Mouse (Mus musculus): ENCODE data around the gene Sv2b. TPM values are rescaled to one million over a fixed set of nuclear protein-coding genes. Genes with fewer than 3 reads are reported as not detected.
A peak's percentile ranks its signal among the peaks of the same experiment; 100 is the strongest.

Sv2b gene
- polyA plus RNA-seq, 1 experiment: 0.08 TPM

DNA sequence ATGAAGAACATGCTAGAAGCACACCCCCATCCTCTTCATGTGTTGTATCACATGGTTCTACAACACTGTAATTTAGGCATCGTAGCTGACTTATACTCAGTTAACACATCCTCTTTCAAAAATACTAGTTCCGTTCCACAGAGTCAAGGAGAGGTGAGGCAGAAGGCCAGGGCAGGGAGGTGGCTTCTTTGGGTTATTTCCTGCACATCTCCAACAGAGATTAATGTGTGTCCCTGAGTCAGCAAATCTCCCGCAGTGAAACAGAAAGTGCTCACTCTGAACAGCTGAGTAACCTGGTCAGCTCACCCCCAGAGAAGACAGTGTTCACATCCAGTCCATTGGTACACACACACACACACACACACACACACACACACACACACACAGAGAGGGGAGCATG, 118.9 kb downstream of the Sv2b start:
- Histone ChIP-seq H3K4me3 (replicated peaks; ENCODE audit: extremely low read depth, low read depth, low read length) (no peak overlapping the region), H3K4me1 (ENCODE audit: control insufficient read depth, insufficient read depth, low read length) (no peaks in the 10 kb centered on the region)
- WGBS: 57% methylated on average over 3 of the region's 3 CpGs
- DNase-seq: no peak
- no peak for TF ChIP-seq POLR2A (IDR thresholded peaks at IDR 0.05; ENCODE audit: borderline replicate concordance, extremely low read depth, low read depth, low read length)
- TF ChIP-seq CTCF (IDR thresholded peaks at IDR 0.05; ENCODE audit: insufficient read depth, low read length): no peak

GRCm38 (mm10) chr7:75175042-75175441, 134.0 kb downstream of the Sv2b start:
- no peak for DNase-seq
- 84% methylated on average over 3 of the region's 3 CpGs for WGBS
- no peak for TF ChIP-seq POLR2A (IDR thresholded peaks at IDR 0.05; ENCODE audit: borderline replicate concordance, extremely low read depth, low read depth, low read length)
- no peak for TF ChIP-seq CTCF (IDR thresholded peaks at IDR 0.05; ENCODE audit: insufficient read depth, low read length)
- Histone ChIP-seq H3K4me3 (replicated peaks; ENCODE audit: extremely low read depth, low read depth, low read length) (no peak overlapping the region), H3K4me1 (ENCODE audit: control insufficient read depth, insufficient read depth, low read length) (no peaks in the 10 kb centered on the region)

DNA sequence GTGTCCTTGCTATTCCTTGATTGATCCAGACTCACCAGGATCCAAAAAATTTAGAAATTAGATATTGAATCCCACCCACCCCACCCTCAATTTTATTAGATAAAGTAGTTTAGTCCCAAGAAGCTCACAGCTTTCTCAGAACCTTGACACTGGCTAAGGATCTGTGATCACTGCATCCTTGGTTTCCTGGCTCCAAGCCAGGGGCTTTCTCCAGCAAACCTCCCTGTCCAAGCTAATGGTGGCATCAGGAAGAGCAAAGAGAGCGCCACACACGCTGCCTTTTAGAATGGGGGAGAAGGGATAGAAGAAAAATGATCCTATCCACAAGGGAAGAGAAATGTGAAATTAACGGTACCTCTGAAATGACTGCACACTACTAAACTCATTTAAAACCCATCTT, 141.6 kb downstream of the Sv2b start:
- no peak for TF ChIP-seq CTCF (IDR thresholded peaks at IDR 0.05; ENCODE audit: insufficient read depth, low read length)
- TF ChIP-seq POLR2A (IDR thresholded peaks at IDR 0.05; ENCODE audit: borderline replicate concordance, extremely low read depth, low read depth, low read length): no peak
- whole genome bisulfite sequencing: 74% methylated on average over 3 of the region's 3 CpGs
- H3K4me3 ChIP-seq (replicated peaks; ENCODE audit: extremely low read depth, low read depth, low read length): no peak overlapping the region

GRCm38 (mm10) chr7:75147174-75147573, 161.9 kb downstream of the Sv2b start:
- 69% methylated on average over 1 of the region's 1 CpGs for WGBS
- DNase-seq: no peak
- Histone ChIP-seq H3K4me1 (ENCODE audit: control insufficient read depth, insufficient read depth, low read length) (no peaks in the 10 kb centered on the region), H3K4me3 (replicated peaks; ENCODE audit: extremely low read depth, low read depth, low read length) (no peak overlapping the region)
- TF ChIP-seq POLR2A (IDR thresholded peaks at IDR 0.05; ENCODE audit: borderline replicate concordance, extremely low read depth, low read depth, low read length) (no peak), CTCF (IDR thresholded peaks at IDR 0.05; ENCODE audit: insufficient read depth, low read length) (no peak)

More for the DNA sequence above, 141.6 kb downstream of the Sv2b start:
- no peak for DNase-seq
- no peaks in the 10 kb centered on the region for H3K4me1 ChIP-seq (ENCODE audit: control insufficient read depth, insufficient read depth, low read length)

- H3K4me3 ChIP-seq (replicated peaks; ENCODE audit: extremely low read depth, low read depth, low read length): no peak overlapping the region
- TF ChIP-seq CTCF (IDR thresholded peaks at IDR 0.05; ENCODE audit: insufficient read depth, low read length) (no peak), POLR2A (IDR thresholded peaks at IDR 0.05; ENCODE audit: borderline replicate concordance, extremely low read depth, low read depth, low read length) (no peak)
Observed at GRCm38 (mm10) chr7:75142800-75143199, 166.3 kb downstream of the Sv2b start.

DNA sequence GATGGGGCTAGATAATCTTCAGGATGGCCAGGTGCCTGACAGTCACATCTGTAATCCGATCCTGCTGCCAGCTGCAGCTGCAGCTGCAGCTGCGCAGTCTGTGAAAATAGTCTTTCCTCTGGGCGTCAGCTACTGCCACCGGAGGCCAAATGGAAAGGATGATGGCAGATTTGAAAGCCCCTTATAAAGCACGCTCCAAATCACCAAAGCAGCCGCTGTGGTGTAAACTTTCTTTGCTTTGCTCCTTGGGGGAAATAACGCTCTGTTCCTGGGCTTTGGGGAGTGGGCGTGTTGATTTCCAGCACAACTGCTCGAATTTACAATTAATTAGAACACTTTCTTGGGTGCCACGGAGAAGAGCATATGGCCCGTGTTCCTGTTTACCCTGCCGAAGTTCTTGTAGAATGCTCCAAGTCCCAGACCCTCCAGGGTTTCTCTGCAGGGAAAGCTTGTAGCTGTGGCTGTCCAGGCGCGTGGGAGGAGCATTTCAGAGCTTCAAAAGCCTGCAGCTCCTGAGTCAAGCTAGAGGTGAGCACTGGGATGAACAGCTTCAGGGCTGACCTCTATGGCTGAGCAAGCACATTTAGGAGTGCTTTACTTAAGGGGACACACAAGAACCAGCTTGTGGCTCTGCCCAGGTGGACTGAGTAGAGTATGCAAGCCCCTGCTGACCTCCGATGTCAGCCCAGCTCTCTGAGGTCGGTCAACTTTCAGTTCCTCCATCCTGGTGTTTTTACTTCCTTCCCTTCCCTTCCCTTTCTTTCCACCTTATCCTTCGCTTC, 167.0 kb downstream of the Sv2b start:
- H3K4me1 ChIP-seq (ENCODE audit: control insufficient read depth, insufficient read depth, low read length): no peaks in the 10 kb centered on the region
- DNase-seq: no peak
- TF ChIP-seq POLR2A (IDR thresholded peaks at IDR 0.05; ENCODE audit: borderline replicate concordance, extremely low read depth, low read depth, low read length): no peak
- TF ChIP-seq CTCF (IDR thresholded peaks at IDR 0.05; ENCODE audit: insufficient read depth, low read length): no peak
- WGBS: 9% methylated on average over 17 of the region's 17 CpGs
- no peak overlapping the region for H3K4me3 ChIP-seq (replicated peaks; ENCODE audit: extremely low read depth, low read depth, low read length)

More at GRCm38 (mm10) chr7:75142800-75143199, 166.3 kb downstream of the Sv2b start:
- DNase-seq: no peak
- WGBS: 38% methylated on average over 2 of the region's 2 CpGs
- no peaks in the 10 kb centered on the region for H3K4me1 ChIP-seq (ENCODE audit: control insufficient read depth, insufficient read depth, low read length)

DNA sequence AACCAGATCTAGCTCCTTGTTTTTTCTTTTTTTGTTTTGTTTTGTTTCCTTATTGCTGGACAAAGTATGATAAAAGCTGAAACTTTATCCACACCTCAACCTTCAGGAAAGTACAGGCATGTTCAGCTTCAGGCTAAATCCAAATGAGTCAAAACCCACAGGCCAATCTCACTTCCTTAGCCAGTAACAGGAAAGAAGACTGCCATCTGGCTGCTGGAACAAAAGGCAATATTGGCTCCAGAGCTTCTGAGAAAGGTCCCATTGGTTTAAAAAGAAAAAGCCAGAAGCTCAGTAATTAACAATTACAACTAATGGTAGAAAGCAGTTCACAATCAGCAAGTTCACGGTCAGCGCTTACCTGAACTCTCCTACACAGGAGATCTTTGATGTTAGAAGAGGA, 169.8 kb downstream of the Sv2b start:
- no peak for DNase-seq
- no peak for TF ChIP-seq POLR2A (IDR thresholded peaks at IDR 0.05; ENCODE audit: borderline replicate concordance, extremely low read depth, low read depth, low read length)
- TF ChIP-seq CTCF (IDR thresholded peaks at IDR 0.05; ENCODE audit: insufficient read depth, low read length): no peak
- Histone ChIP-seq H3K4me3 (replicated peaks; ENCODE audit: extremely low read depth, low read depth, low read length) (no peak overlapping the region), H3K4me1 (ENCODE audit: control insufficient read depth, insufficient read depth, low read length) (no peaks in the 10 kb centered on the region)
- WGBS: 96% methylated on average over 2 of the region's 2 CpGs

GRCm38 (mm10) chr7:75134710-75135617, 174.1 kb downstream of the Sv2b start:
- 25% methylated on average over 15 of the region's 15 CpGs for WGBS
- DNase-seq: peak; percentile 4
- Histone ChIP-seq H3K4me1 (ENCODE audit: control insufficient read depth, insufficient read depth, low read length) (no peaks in the 10 kb centered on the region), H3K4me3 (replicated peaks; ENCODE audit: extremely low read depth, low read depth, low read length) (no peak overlapping the region)
- TF ChIP-seq CTCF (IDR thresholded peaks at IDR 0.05; ENCODE audit: insufficient read depth, low read length) (no peak), POLR2A (IDR thresholded peaks at IDR 0.05; ENCODE audit: borderline replicate concordance, extremely low read depth, low read depth, low read length) (no peak)

DNA sequence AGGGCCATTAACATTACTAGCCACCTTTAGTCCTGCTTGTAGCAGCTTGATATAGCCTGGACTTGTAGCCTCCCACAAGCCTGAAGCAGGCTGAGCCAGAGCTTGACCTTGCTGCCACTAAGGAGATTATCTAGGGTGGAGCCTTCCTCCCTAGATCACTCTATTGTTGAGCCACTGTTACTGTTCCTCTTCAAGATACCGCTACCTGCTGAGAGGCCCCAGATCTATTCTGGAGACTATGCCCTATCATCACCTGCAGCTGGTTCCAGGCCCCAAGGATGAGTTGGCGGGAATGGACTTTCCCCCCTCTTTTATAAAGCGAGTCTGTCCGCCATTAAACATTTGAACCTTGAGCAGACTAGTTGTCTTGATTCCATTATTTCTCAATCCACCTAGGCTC, 181.0 kb downstream of the Sv2b start:
- WGBS: 91% methylated on average over 4 of the region's 4 CpGs
- TF ChIP-seq POLR2A (IDR thresholded peaks at IDR 0.05; ENCODE audit: borderline replicate concordance, extremely low read depth, low read depth, low read length) (no peak), CTCF (IDR thresholded peaks at IDR 0.05; ENCODE audit: insufficient read depth, low read length) (no peak)
- DNase-seq: no peak
- Histone ChIP-seq H3K4me1 (ENCODE audit: control insufficient read depth, insufficient read depth, low read length) (no peaks in the 10 kb centered on the region), H3K4me3 (replicated peaks; ENCODE audit: extremely low read depth, low read depth, low read length) (no peak overlapping the region)
